Mouse (Mus musculus) stomach, postnatal 0 days (tissue): ENCODE results near the gene Zfp113.

Experiments
- CTCF ChIP-seq: IDR thresholded peaks from 2 replicates; pipeline ENCODE4 v1.5.1; 2016; ENCODE audit warnings: antibody characterized with exemption, low read depth, mild to moderate bottlenecking, moderate library complexity
- EP300 ChIP-seq: optimal IDR thresholded peaks from 2 replicates; pipeline ENCODE3; 2016; ENCODE audit warnings: antibody characterized with exemption

- no peak for TF ChIP-seq CTCF
- no peak for TF ChIP-seq EP300
Observed at GRCm38 (mm10) chr5:138092771-138093170, 62.8 kb downstream of the Zfp113 start.
